Mouse (Mus musculus) left cerebral cortex, postnatal 4 days (tissue): ENCODE measurements around the gene Ccdc12. TPM values are rescaled to one million over a fixed set of nuclear protein-coding genes. Genes with fewer than 3 reads are reported as not detected.
A peak's percentile ranks its signal among the peaks of the same experiment; 100 is the strongest.
"Not testable (repeated sequence)": the region's sequence is repeated elsewhere in the genome, so short reads cannot be mapped to it uniquely, and the experiment has no call there.

Experiments used
- DNase-seq: peaks from one replicate; pipeline ENCODE4 v3.0.0-alpha.2; 2022
- intact Hi-C: fragments of 180-260 bp; cut with DNase I; formaldehyde crosslinking; loops from one replicate; pipeline ENCODE4 v1.15.1; 2025
- total RNA-seq, 2 experiments: library from RNA; stranded (reverse); gene quantifications; 2 replicates each; pipeline ENCODE4 v1.2.3; 2021

Ccdc12 gene
- total RNA-seq, 2 experiments from 2014 or later = 43.1 to 46.6 TPM

DNA sequence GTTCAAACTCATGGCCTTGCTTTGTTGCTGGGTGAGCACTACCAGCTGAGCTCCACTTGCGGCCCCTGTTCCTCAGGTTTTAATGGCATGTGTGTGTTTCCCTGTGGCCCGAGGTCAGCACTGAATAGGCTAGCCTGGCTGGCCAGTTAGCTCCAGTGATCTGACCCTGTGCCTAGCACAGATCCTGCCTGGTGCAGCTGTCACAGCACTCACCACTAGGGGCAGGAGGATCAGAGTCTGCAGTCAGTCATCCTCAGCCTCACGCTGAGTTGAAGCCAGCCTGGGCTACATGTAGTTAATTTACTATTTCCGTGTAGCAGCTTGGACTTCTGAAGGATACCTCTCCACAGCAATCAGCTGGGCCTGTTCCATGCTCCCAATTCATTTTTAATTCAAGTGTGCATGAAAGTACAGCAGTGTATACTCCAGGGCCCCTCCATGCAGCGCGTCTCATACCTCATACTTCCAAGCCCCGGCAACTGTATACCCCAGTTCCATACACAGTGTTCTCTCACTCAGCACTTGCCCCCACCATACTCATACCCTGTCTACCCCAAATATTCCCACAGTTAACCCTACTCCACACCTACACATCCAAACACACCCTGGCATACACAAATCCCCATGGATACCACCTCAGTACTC is 16.3 kb downstream of the Ccdc12 start:
- intact Hi-C loops = no loop called here
- DNase-seq = no peak

DNA sequence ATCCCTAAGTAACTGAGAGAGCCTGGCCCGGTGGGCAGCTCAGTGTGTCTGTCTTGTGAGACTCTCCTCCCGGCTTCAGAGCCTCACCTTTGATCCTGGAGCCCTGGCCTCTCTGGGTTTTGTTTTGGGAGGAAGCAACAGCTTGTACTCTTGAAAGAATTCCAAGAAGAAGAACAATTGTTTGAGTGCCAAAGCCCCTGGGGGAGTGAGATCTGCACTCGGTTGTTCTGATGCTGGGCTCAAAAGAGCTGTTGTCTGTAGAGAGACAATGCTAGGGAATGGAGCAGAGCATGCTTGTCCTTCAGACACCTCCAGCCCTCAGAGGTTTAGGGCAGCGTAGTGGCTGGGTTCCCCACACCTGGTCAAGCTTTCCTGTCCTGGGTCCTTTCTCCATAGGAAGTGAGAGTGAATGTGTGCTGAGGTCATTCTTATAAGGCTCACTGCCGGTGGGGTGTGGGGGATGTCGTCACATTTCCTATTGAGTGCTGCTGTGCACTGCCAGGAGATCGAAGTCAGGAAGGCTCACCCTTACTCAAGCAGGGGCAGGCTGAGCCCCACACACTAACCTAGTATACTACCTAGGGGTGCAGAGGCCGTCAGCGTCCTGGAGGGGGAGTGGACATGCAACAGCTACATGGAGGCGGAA is 16.9 kb downstream of the Ccdc12 start:
- DNase-seq = no peak
- intact Hi-C loops = no loop called here

DNA sequence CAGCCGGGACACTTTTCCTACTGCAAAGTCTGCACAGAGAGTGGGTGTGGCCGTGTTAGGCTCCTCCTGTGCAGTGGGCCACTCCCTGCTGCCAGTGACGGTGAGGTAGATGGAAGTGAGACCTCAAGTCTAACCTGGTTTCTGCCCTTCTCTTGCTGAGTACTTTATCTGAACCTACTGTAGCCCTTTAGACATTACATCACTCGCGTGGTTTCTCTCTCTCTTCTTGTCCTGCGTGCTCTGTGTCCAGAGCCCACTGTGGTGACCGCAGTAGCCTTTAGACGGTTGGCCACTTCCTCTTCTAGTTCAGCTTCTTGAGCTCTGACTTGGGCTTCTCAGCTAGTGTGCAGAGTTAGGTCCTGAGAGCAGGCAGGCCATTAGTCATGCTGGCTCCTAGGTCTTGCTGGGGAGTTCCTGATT is 20.2 kb downstream of the Ccdc12 start:
- DNase-seq = no peak
- intact Hi-C loops = no loop called here

DNA sequence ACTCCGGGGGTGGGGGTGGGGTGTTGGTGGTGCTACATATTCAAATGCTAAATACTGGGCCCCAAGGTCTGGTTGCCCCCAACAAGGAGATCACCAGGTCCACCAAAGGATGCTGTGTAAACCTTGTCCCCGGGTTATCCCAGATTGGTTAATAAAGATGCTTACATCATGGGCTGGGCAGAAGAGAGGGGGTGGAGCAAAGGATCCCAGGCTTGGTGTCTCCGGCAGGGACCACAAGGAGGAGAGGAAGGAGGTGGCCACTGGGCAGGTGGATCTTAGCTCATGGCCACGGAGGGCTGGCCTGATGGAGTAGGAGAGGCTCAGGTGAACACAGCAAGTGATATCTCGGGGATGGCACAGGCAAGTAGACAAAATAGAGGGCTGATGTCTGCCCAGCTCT is 22.6 kb downstream of the Ccdc12 start:
- intact Hi-C loops = no loop called here
- DNase-seq = no peak

DNA sequence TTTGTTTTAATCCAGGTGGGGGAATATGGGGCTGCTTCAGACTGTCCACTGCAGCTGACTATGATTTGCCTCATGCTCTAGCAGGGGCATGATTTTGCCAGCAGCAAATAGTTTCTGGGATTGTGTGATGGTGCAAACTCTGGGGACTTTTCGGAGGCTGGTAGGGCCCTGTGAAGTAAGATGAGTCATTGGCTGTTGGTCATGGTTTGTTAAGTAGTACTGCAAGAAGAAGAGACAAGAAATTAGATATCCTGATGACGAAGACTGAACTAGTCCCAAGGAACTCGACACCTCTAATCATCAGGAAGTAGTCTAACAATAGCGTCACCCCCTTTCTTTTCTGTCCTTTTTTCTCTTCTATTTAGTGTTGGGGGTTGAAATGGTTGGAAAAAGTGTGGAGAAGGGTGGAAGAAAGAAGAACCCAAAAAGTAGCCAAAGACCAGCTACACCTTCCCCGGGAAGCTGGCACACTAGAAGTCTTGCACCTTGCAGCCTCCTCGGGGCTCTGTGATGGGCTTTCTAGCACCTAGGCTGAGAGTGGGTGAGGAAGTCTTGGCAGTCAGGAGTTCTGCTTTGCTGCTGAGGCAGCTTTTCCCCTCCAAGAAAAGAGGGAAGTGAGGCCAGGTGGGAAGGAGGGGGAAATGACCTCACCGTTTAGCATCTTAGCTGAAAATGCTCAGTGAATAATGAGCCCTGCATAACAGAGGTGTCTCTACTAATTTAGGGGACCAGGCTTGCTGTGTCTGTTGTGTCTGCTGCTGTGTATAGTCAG is 24.6 kb downstream of the Ccdc12 start:
- intact Hi-C loops = no loop called here

DNA sequence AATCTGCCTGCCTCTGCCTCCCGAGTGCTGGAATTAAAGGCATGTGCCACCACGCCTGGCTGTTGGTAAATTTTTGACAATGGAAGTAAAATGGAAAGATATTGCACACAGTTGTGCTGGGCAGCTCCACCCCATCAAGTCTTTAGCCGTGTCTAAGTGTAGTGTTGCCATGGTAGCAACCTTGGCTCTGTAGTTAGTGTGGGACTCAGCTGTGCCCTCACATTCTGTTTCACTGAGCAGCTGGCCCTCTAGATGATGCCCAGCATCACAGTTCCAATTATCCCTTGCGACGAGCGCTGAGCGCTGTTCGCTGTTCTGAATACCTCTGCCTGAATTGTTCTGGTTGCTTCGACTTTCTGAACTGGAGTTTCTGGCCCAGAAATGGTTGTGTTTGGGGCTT is 25.5 kb downstream of the Ccdc12 start:
- intact Hi-C loops = no loop called here
- peak; percentile 65 for DNase-seq

More for the DNA sequence above, 24.6 kb downstream of the Ccdc12 start:
- DNase-seq = no peak

DNA sequence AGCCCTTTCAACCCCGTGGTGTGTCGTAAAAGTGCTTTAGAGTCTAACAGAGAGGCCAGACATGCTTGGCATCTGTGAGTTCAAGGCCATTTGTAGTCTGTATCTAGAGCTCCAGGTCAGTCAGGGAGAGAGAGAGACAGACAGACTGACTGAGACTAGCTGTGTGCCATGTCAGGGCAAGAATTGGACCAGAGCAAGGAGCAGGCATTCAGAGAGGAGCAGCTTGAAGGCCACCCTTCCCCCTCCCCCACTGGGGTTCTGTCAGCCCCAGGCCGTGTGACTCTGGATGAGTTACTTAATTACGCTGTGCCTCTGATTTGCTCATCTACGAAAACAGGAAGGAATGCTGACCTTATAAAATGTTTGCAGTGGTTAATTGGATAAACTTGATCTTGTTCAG is 26.0 kb downstream of the Ccdc12 start:
- intact Hi-C loops = no loop called here
- peak; percentile 53 for DNase-seq

DNA sequence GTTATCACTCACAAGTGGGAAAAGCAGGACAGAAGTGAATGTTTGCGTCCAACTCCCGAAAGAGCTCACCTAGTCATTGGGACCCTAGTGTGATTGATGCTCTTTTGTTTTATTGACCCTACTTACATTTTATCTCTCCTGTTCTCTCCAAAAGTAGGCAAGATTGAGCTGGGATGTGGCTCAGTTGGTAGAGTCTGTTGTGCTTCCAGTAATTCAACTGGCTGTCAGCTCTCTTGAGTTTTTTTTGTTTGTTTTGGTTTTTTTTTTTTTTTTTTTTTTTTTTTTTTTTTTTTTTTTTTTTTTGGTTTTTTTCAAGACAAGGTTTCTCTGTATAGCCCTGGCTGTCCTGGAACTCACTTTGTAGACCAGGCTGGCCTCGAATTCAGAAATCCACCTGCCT is 26.4 kb downstream of the Ccdc12 start:
- intact Hi-C loops, DNase-seq: not testable (repeated sequence)

DNA sequence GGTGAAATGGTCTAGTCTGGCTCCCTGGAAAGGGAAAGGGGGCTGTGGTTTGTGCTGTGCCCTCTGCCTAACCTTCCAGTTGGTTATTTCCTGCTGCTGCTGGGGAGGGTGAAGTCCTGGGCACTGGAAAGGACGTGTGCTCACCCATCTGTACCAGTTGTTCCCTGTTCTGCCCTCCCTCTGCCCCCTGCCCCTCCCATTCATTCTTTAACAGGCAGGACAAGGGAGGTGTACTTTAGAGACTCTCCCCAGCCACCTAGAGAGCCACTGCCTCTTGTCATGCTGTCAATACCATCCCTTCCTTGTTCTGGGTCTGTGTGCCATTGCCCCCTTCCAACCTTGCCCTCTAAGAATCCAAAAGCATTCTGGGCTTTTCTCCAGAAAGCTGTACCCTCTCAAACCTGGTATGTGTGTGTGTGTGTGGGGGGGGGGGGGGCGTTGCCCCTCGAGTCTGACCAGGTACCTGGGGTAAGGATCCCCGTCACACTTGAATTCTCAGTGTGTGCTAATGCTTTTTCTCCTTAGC is 27.3 kb downstream of the Ccdc12 start:
- no peak for DNase-seq
- intact Hi-C loops = no loop called here

DNA sequence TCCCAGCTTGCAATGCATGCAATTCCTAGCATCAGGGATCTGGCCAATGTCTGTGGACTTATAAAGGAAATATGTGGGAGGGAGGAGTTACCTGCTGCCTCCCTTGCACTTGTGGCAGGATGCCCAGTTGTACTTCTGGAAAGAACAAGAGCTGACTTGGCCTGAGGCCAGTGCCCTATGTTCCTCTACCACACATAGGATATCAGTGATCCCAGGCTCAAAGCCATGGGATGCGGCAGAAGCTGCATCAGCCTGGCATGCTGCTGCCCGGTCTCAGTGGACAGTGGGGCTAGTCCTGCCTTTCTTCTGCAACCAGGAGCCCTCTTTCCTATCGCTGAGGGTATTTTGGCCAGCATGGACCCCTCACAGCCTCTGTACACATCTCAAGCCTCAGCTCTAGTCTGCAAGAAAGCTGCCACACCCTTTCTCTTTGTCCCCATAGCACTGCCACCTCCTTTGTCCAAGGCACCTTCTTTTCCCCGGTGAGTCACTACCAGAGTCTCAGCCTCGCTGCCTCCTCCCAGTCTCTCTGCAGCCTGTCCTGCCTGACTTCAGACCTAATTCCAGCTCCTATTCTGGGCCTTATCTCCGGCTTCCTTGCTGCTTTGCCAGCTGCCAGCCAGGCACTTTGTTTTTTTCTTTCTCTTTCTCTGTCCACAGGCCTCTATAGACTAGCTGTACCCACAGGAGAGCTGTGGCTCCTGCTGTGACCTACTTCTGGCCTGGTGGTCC is 28.0 kb downstream of the Ccdc12 start:
- intact Hi-C loops = no loop called here
- DNase-seq = peak; percentile 92

DNA sequence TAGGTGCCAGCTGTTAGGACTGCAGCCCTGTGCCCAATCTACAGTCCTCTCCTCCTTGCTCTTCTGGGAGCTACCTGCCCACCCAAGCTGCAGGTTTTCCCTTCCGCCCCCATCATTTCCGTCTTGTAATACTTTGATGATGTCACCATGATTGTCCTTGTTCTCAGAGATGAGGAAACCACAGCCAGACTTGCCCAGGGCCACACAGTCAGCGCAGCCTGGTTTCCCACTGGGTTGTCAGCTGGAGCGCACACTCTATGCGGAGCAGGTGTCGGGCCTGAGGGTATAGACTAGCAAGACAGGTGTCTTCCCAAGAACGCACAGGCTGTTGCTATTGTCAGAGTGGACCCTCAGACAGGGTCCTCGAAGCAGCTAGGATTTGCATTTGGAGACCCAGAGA is 28.9 kb downstream of the Ccdc12 start:
- no peak for DNase-seq
- intact Hi-C loops = no loop called here

DNA sequence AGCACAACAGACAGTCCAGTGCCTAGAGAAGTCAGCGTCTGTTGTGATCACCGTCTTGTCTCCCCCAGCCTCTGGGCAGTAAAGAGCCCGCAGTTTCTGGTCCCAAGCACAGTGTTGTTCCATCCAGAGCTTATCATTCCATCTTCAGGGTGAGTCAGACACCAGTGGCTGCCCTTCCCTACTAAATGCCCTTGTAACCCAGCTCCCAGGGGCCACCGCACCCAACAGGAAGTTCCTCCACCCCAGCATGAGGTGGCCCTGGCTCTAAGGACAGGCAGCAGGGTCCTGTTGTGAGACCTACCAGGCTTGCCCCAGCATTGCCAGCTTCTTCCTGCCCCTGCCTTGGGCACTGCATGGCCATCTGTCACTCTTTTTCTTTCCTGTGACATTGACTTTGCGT is 29.3 kb downstream of the Ccdc12 start:
- intact Hi-C loops = no loop called here
- DNase-seq = no peak

DNA sequence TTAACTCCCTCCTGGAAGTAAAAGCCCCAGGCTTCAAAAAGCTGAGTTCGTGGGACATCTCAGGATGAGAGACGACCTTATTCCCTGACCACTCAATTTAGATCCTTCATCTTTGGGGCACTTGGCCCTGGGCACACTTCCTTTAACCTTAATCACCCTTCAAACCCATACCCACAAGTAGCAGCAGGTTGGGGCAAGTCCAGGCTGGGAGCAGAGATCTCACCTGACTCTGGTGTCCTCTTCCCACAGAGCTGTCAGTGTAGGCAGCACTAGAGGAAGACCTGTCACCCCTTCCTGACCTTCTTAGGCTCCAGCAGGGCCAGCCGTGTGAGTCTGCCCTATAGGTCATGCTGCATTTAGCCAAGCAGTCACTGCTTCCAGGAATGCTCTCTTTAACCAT is 30.2 kb downstream of the Ccdc12 start:
- DNase-seq = no peak
- intact Hi-C loops = no loop called here

DNA sequence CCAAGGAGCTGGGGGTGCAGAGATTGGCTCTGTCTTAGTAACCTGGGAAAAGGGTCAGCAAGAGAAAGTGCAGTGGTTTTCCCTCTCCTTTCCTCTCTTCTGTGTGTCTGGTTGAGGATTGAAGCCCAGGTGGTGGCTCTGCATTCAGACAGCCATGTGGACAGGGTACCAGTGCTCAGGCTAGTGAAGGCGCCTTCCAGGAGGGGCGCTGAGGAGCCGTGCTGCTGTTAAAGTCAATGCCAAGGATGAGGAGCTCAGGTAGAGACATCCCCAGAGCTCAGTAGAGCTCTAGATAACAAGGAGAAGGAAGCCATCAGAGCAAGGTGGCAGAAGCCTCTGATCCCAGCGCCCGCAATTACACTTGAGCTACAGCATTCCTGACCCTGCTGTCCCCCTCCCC is 30.8 kb downstream of the Ccdc12 start:
- DNase-seq = no peak
- intact Hi-C loops = no loop called here

DNA sequence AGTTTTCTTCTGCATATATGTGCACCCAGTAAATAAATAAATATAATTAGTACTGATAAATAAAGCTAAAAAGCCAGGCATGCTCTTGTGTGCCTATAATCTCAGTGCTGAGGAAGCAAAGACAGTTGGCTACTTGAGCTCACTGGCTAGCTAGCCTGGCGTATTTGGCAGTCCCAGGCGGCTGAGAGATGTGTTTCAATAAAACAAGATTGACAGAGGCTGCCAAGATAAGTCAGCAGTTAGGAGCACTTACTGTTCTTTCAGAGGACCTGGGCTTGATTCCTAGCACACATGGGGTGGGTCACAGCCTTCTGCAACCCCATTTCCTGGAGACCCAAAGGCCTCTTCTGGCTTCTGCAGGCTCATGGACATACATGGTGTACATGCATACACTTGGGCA is 31.5 kb downstream of the Ccdc12 start:
- intact Hi-C loops = no loop called here

DNA sequence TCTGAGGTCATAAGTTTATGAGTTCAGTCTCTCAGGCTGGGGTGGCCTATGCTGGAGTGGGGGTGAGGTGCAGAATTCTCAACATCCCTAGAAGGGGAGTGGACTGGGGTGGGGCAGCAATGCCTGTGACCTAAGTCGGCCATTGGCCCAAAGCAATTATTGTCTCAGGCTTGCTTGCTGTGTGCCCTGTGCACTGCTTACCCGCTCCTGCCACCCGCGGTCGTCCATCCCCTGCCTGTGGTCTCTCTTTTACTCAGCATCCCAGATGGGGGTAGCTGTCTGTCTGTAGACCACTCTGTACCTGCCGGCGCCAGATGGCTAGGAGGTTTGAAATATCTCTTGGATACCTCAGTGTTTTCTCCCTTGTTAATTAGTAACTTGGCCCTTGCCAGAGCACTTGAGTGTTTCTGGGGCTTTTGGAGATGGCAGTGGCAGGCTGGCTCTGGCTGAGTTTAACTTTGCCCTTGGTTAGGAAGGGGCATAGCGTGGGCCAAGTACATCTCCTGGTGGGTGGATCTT is 33.0 kb downstream of the Ccdc12 start:
- DNase-seq = no peak
- intact Hi-C loops = no loop called here

More for the DNA sequence above, 31.5 kb downstream of the Ccdc12 start:
- no peak for DNase-seq

DNA sequence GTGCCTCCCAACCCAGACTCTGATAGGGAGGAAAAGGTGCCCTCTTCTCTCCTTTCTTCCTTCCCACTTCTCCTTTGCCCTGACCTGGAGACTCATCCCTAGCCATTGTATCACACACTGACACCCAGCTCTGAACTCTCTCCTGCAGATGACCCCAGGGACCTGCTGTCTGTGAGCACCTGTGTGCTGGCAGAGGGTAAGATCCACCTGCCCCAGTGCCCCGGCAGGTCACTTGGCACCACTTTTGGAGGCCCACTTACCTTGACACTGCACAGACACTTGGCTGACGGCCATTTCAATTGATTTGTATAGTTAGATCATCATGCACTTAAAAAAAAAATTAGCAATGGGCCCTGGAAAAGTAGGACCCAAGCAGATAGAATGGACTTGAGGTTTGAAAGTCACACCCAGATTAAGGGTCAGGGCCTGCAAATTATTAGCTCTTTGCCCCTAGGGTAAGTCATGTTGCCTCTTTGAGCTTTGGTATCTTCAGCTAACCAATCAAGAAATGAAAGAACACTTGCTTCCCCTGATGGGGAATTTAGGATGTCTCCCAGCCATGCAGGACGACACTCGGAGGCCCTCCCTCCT is 39.0 kb downstream of the Ccdc12 start:
- no peak for DNase-seq
- intact Hi-C loops = loop anchor here (5.0 kb wide), 1 partner anchor 58 kb away; no protein-coding TSS in a partner anchor

DNA sequence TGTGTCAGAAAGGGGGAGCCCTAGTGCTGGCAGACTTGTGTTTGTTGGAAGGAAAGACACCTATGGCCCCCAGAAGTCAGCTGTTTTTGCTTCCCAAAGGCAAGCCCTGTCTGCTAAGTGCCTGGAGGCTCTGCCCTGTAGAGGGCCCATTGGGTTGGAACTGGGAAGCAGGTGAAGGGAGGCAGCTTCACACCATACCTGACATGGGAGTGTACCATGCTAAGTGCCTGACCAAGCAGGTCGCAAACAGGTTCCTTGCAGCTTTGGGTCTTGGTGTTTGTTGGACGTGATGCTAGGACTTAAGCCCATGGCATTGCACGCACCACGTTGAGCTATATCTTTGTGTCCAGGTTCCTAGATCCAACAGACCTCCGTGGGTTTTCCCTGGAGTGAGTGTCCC is 40.1 kb downstream of the Ccdc12 start:
- intact Hi-C loops = loop anchor here (5.0 kb wide), 1 partner anchor 59 kb away; no protein-coding TSS in a partner anchor
- DNase-seq = no peak

DNA sequence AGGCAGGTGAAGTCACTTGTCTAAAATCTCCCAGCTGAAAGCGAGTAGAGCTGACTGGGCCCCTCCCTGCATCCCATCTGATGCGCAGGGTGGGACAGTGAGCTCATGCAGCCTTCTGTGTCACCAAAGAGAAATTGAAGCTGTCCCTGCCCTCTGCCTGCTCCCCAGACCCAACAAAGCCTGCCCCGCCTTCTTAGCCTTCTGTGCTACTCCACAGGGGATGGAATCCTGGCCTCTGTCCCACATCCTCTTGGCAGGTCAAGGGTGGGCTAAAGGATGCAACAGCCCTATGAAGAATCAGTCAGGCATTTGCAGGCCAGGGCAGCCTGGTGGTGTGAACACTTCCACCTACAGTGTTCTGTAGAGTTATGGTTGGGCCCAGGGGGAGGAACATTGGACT is 41.2 kb downstream of the Ccdc12 start:
- peak; percentile 61 for DNase-seq
- intact Hi-C loops = loop anchor here (5.0 kb wide), 1 partner anchor 60 kb away; no protein-coding TSS in a partner anchor

DNA sequence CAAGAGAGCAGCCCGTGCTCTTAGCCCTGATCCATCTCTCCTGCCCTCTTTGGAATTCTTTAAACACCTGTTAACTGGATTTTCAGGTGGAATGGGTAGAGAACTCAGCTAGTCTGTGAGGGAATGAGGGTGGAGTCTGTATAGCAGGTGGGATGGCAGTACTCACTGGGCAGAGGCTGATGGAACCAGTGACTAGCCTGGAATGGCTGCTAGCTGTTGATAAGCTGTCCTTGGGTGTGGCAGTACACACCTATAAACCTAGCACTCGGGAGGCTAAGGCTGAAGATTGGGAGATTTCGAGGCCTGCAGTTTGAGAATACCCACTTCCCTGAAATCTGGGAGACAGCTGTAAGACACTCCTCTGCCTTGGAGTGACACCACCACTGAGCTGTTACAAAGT is 43.3 kb downstream of the Ccdc12 start:
- DNase-seq = no peak
- intact Hi-C loops = loop anchor here (5.0 kb wide), 1 partner anchor 62 kb away; no protein-coding TSS in a partner anchor
